Mouse (Mus musculus): ENCODE results near the gene Gng8.

The Gng8 gene

DNA sequence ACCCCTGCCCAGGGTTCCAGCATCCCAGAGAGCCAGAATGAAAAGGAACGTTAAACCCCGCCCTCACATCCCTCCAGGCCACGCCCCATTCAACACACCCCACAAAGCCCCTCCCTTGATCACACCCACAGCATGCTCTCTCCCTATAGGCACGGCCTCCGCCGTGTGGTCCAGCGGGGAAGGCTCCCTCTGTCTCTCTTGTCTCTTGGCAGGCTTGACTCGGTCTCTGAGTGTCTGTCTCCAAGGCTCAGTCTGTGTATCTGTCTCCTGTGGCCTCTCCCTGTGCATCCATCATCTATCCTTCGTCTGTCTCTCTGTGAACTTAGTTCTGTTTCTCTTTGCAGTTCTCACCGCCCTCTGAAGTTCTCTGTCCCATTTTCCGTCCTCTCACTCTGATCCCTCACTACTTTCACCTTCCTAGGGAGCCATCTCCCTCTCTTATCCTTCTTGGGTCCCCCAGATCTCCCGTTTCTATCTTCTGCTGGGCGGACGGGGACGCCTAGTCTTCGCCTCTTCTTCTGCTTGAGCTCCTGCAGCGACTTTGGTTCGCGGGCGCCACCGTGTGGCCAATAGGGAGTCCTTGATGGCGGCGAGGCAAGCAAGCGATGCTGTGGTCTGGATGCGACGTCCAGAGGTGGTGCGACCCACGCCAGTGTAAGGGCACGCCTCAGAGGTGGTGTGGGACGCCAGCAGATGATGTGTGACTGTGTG is at the start of gene Gng8:
TSS of gene Gng8 (plus strand) at position 146 of the 711 bp plus-strand sequence.
- DNase-seq (ENCODE audit: low spot score in 2 of 2), result peak; percentile 61 to 83

DNA sequence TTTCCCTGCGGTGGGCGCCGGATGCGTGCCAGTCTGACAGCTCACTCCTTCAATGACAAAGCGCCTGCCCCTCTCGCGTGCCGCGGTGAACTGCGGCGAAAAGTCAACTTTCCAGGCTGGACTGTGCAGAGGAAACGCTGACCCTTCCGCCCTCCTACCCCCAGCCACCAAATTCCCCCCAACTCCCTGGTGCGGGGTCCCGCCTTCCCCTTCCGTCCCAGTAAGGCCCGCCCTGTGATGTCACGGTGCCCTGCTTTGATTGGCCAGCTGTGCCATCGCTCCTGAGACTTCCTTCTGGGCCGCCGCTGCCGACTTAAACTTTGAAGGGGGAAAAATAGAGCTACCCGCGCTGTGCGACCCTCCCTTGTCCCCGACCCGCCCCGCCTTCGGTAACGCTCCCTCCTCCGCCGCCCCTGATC is 48.9 kb upstream of the Gng8 start, which contains the start of gene Prkd2:
TSS of gene Prkd2 (plus strand) at position 258 of the 419 bp plus-strand sequence.
- DNase-seq (ENCODE audit: low spot score in 2 of 2), result peak; percentile 78 to 84

DNA sequence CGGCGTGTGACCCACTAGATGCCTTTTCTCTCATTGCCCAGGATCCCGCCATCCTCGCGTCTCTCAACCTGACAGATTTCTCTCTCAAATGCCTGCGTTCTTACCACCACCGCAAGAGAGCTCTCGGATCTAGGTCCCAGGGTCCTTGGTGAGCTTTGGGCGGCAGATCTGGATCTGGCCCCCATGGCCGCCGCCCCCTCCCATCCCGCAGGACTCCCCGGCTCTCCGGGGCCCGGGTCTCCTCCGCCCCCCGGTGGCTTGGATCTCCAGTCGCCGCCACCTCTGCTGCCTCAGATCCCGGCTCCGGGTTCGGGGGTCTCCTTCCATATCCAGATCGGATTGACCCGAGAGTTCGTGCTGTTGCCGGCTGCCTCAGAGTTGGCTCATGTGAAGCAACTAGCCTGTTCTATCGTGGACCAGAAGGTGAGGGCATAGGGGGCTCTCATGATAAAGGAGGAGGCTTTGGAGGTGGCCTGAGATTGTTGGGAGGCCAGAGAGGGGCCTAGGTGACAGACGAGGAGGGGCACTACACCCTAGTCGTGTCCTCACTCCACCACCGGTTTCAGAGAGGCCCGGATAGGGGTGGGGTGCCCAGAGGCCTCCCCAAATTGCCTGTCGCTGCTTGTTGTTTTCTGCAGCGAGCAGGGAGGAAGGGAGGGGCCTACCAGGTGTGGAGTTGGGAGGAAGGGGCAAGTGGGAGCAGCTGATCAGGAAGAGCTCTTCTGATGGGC is 48.0 kb upstream of the Gng8 start:
- DNase-seq (ENCODE audit: low spot score in 2 of 2), result no peak

DNA sequence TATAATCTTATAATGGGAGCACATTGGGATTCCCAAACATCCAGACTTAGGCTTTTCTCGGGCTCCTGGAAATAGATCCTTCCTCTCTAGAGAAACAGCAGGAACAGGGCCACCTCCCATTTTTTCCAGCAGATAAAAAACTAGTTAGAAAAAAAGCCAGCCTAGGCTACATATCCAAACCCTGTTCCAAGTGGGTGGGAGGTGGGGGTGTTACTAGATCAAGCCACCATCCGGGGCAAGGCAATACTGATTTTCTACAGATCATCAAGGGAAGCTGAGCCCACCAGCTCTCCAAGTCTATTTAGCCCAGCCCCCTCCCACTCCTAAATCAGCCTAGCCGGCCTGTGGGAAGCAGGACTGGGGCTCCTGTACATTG is 46.9 kb upstream of the Gng8 start:
- DNase-seq (ENCODE audit: low spot score in 2 of 2), result no peak

DNA sequence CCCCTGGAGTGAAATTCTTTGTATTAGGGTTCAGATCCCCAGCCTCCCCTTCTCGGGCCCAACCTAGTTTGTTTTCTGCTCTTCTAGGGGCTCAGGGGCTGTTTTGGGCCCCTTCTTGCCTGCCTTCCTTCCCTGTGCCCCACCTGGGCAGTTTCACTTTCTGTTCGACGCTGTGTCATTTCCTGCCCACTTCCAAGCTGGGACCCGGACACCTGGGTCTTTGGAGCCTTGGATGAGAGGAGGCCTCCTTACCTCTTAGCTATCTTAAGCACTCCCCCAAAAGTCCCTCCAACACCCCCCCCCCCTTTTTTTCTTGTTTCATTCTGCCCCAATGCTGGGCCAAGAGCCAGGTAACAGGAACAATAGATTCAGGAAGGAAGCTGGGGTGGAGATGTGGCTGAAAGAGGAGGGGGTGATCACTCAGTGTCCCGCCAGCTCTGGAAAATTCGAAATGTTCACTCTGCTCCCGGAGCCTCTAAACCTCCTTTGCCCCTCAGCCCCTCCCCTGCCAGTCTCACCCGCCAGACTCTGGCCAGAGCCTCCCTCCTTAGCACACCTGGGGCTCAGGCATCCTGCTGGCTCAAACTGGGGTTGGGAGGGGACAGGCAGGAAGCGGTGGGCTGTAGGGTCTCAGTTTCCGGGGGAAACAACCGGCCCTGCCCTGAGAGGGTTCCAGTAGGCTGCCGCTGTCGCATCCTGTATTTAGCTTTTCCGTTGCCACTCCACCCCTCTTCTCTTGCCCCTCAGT is 46.3 kb upstream of the Gng8 start:
- no peak for DNase-seq (ENCODE audit: low spot score in 2 of 2)

DNA sequence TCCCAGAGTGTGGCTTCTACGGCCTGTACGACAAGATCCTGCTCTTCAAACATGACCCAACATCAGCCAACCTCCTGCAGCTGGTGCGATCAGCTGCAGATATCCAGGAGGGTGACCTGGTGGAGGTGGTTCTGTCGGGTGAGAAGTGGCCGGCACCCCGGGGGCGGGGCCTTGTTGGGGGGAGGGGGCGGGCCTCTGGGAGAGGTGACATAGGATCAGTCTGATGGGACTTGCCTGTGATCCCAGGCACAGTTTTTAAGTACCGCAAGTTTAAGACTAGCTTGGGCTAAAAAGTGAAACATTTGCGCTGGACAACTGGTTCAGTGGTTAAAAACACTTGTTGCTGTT is 45.8 kb upstream of the Gng8 start:
- no peak for DNase-seq (ENCODE audit: low spot score in 2 of 2)

- DNase-seq (ENCODE audit: low spot score in 2 of 2), result no peak
Measured at GRCm38 (mm10) chr7:16846775-16847174, 44.8 kb upstream of the Gng8 start.

DNA sequence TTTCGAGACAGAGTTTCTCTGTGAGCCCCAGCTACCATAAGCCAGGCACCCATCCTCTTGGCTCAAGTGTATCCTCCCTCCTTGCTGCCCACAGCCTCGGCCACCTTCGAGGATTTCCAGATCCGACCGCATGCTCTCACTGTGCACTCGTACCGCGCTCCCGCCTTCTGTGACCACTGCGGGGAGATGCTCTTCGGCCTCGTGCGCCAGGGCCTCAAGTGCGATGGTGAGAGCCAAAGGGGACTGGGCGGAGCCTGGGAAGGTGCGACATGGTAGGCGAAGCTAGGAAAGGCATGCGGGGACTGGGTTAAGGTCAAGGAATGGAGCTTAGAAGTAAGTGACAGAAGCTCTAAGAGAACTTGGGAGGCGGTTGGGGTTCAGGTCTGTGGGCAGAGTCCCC is 44.1 kb upstream of the Gng8 start:
- no peak for DNase-seq (ENCODE audit: low spot score in 2 of 2)

- DNase-seq (ENCODE audit: low spot score in 2 of 2), result peak in 1 of 2 experiments; percentile 63
Measured at GRCm38 (mm10) chr7:16848579-16848978, 43.0 kb upstream of the Gng8 start.

DNA sequence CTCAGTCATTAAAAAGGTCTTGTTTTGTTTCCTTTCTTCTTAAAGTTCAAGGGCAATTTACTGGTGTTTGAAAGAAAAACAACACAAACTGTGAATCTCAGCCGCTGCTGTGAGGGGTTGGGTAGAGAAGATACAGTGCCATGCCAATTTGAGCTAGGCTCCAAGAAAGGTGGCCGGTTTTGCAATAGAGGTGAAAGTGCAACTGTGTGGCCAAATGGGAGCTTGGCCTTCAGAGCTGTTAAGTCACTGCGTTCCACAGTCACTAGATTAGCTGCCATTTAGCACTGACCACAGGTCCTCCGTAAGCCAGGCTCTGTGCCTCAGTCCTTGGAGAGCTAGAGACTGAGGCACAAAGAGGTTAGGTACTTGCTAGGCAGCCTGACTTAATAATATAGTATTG is 40.0 kb upstream of the Gng8 start:
- DNase-seq (ENCODE audit: low spot score in 2 of 2), result no peak

- DNase-seq (ENCODE audit: low spot score in 2 of 2), result no peak
Measured at GRCm38 (mm10) chr7:16853302-16853831, 38.2 kb upstream of the Gng8 start.

DNA sequence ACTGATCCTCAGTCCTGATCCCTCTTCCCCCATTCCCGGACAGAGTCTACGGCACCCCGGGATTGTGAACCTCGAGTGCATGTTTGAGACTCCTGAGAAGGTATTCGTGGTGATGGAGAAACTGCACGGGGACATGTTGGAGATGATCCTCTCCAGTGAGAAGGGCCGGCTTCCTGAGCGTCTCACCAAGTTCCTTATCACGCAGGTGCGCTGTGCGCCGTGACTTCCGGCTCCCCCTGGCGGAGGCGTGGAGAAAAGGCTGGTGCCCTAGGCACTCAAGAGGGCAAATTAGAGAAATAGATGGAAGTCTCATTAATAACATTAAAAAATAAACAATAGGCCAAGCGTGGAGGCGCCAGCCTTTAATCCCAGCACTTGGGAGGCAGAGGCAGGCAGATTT is 33.2 kb upstream of the Gng8 start:
- no peak for DNase-seq (ENCODE audit: low spot score in 2 of 2)

DNA sequence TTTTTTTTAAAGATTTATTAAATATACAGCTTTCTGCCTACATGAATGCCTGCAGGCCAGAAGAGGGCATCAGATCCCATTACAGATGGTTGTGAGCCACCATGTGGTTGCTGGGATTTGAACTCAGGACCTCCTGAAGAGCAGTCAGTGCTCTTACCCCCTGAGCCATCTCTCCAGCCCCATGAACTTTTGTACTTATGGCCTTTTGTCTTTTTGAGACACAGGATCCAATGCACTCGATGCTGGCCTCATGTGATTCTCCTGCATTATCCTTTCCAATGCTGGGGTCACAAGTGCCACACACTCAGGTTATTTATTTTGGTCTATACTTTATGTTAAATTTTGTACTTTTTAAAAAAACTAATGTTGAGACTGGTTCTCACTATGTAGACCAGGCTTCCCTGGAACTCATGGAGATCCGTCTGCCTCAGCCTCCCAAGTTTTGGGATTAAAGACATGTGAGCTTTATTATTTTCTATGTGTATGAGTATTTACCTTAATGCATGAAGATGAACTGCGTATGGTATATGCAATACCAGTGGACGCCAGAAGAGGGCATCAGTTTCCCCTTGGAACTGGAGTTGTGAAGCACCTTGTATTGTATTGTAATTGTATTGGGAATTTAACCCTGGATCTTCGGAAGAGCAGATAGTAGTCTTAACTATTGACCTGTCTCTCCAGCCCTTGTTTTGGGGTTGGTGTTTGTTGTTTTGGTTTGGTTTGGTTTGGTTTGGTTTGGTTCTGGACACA is 31.5 kb upstream of the Gng8 start:
- DNase-seq (ENCODE audit: low spot score in 2 of 2), result no peak

- no peak for DNase-seq (ENCODE audit: low spot score in 2 of 2)
Measured at GRCm38 (mm10) chr7:16867488-16867887, 24.1 kb upstream of the Gng8 start.

DNA sequence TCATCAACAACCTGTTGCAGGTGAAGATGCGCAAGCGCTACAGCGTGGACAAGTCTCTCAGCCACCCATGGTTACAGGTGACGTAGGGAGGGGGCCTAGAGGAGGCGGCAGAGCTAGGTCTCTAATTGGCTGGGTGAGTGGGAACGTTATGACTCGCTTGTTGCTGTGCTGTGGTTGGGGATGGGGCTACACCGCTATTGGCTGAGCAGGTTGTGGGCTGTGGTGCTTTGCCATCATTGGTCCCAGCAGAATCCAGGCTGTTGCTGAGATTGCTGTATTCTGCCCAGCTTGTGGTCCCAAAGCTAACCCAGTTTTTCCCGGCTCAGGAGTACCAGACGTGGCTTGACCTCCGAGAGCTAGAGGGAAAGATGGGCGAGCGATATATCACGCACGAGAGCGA is 22.1 kb upstream of the Gng8 start:
- peak; percentile 85 to 95 for DNase-seq (ENCODE audit: low spot score in 2 of 2)

- no peak for DNase-seq (ENCODE audit: low spot score in 2 of 2)
Measured at GRCm38 (mm10) chr7:16871600-16871999, 20.0 kb upstream of the Gng8 start.

DNA sequence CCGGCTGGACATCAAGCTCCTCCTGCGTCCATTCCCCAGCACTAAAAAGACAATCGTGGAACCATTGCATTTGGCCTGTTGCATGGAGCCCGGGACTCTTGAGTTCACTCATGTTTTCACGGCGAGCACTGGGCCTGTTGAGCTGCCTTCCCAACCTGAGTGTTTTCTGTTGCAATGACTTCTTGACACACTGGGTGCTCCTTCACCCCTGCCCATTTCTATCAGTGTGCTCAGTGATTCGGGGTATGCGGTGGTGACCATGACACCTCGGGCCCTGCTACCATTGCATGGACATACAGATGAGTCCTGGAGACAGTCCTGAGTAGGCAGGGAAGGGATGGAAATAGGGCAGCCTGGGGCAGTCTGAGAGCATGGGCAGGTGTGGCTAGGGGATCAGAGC is 19.1 kb upstream of the Gng8 start:
- DNase-seq (ENCODE audit: low spot score in 2 of 2), result no peak

DNA sequence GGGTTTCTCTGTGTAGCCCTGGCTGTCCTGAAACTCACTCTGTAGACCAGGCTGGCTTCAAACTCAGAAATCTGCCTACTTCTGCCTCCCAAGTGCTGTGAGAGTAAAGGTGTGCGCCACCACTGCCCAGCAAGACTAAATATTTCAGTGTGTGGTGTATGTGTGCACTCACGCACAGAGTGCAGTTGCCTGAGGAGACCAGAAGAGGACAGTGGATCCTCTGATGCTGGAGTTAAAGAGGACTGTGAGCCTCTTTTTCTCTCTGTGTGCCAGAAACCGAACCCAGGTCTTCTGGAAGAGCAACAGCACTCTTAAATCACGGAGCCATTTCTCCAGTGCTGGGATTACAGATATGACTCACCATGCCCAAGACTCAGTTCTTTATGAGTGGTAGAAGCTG is 18.2 kb upstream of the Gng8 start:
- DNase-seq (ENCODE audit: low spot score in 2 of 2), result no peak

GRCm38 (mm10) chr7:16874190-16874589 is 17.4 kb upstream of the Gng8 start:
- DNase-seq (ENCODE audit: low spot score in 2 of 2), result peak; percentile 70 to 71

DNA sequence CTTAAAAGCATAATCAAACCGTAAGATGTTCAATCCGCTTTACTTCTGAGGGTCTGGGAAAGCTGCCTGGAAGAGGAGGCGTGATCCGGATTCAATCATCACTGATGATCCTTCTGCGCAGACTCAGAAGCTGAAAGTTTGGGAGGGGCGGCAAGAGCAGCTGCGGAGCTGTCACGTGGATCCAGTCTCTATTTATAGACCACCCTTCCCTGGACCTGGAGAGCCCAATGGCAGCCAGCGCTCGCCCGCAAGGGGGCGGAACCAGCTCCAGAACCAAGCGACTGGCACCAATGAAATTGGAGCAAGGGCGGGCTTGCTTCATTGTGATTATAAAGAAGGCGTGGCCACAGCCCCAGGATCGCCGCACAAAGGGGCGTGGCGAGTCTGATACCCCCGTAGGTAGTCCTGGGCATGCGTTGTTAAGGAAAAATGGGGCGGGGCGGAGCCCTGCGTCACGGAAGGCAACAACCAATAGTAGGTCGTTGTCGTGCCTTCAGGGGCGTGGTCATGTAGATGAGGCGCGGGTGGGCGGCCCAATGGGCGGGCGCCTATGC is 16.8 kb upstream of the Gng8 start:
- DNase-seq (ENCODE audit: low spot score in 2 of 2), result peak; percentile 100

DNA sequence AGATGAGACGGTGACA is 16.5 kb upstream of the Gng8 start, which contains the start of gene Dact3:
TSS of gene Dact3 (plus strand) at position 8 of the 16 bp plus-strand sequence.
- DNase-seq (ENCODE audit: low spot score in 2 of 2), result no peak

DNA sequence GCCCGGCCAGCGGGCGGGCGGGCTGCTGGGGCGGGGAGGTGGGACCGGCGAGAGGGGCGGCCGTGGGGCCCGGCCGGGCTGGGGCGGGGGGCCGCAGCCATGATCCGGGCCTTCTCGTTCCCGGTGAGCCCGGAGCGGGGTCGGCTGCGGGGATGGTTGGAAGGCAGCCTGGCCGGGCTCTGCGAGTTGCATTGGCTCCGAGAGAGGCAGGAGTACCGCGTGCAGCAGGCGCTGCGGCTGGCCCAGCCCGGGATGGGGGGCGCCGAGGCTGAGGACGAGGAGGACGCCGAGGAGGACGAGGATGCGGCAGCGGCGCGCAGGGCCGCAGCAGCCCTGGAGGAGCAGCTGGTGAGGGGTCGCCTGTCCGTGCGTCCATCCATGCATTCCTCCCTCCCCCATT is 16.3 kb upstream of the Gng8 start:
- peak in 1 of 2 experiments; percentile 50 for DNase-seq (ENCODE audit: low spot score in 2 of 2)

All from frontal cortex, postnatal 14 days (tissue).